Mouse (Mus musculus): ENCODE measurements at regions not wholly inside any gene's neighbourhood (a gene's known extent, or its start where the extent isn't known, plus 50 kb on each side); places are given as distances from the start of the nearest gene placed in this dataset.
A peak's percentile ranks its signal among the peaks of the same experiment; 100 is the strongest.

DNA sequence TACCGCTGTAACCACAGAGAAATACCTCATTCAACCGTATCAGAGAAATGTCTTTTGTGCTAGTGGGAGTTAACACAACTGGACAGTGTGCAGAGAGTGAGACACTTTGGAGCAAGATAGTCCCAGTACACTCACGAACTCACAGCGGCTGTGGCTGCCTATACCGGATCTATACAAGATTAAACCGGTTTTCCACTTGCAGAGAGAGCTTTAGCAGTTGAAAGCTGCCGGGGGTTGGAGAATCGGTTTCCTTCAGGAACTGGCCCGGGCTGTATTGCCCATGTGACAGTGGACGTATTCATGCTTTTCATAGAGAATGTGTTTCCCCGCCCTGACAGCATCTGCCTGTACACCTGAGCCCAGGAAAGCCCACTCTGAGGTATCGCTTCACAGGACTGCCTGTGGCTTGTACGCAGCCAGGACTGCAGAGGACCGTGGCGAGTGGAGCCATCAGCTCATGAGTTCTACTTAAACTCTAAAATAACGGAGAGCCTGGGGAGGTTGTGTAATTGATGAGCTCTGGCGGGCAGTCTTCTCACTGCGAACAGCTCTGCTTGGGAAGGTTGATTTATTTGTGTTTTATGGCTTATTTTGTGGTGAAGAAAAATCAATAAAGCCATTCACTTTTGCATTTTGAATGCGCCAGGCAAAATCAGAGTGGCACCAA, 602.8 kb downstream of the Plekhb2 start:
- Histone ChIP-seq H3K4me3 (replicated peaks; ENCODE audit: low read length) (no peak overlapping the region), H3K27me3 (ENCODE audit: insufficient read depth, low read length) (peaks cover 10% of the 10 kb centered on the region; the same call in 1 of the 2 replicates), H3K4me1 (replicated peaks; ENCODE audit: low read depth, low read length) (peaks cover 6% of the 10 kb centered on the region), H3K36me3 (ENCODE audit: insufficient read depth, low read length) (no peaks in the 10 kb centered on the region), H3K9me3 (ENCODE audit: low read length) (no peaks in the 10 kb centered on the region)
- TF ChIP-seq CTCF (conservative IDR thresholded peaks at IDR 0.05; ENCODE audit: low read length) (no peak), POU5F1 (IDR thresholded peaks at IDR 0.05; ENCODE audit: borderline replicate concordance, low read length) (no peak), NANOG (IDR thresholded peaks at IDR 0.05; ENCODE audit: borderline replicate concordance, low read length) (no peak)

DNA sequence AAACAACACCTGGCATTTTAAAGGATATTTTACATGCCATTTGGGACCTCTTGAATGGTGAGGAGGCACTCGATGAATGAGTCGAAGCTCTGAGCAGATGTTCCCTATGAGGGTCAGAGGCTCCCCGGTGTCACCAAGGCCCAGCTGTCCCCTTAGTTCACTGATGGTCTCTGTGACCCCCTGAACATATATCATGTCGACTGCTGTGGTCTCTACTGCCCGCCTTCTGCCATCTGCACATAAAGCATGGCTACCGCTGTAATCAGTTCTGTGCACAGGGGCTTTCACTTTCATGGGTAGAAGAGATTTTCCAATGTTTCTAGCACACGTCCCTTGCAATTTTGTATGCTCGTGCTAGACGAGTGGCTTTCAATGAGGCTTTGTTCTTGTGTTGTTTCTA, 607.8 kb downstream of the Plekhb2 start:
- no peak for TF ChIP-seq POU5F1 (IDR thresholded peaks at IDR 0.05; ENCODE audit: borderline replicate concordance, low read length)
- no peak for TF ChIP-seq CTCF (conservative IDR thresholded peaks at IDR 0.05; ENCODE audit: low read length)
- Histone ChIP-seq H3K36me3 (ENCODE audit: insufficient read depth, low read length) (no peaks in the 10 kb centered on the region), H3K27me3 (ENCODE audit: insufficient read depth, low read length) (peaks cover 10% of the 10 kb centered on the region; the same call in 1 of the 2 replicates), H3K4me3 (replicated peaks; ENCODE audit: low read length) (no peak overlapping the region), H3K9me3 (ENCODE audit: low read length) (no peaks in the 10 kb centered on the region), H3K4me1 (replicated peaks; ENCODE audit: low read depth, low read length) (peaks cover 1% of the 10 kb centered on the region; the same call in 1 of the 2 replicates)

DNA sequence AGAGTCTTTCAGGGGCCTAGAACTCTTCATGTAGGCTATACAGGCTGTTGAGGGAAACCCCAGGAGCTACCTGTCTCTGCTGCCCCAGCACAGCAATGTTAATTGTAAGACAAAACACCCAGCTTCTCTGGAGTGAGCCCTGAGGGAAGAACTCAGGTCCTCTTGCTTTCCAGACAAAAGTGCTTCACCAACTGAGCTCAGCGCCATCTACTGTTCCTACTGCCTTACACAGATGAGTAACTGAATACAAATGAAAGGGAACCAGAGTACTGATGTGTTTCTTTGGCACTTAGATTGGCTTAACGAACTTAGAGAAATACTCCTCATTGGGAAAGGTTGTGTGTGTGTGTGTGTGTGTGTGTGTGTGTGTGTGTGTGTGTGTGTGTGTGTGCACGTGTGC, 603.1 kb upstream of the Hs6st1 start:
- TF ChIP-seq POU5F1 (IDR thresholded peaks at IDR 0.05; ENCODE audit: borderline replicate concordance, low read length), result no peak
- no peak for TF ChIP-seq NANOG (IDR thresholded peaks at IDR 0.05; ENCODE audit: borderline replicate concordance, low read length)
- TF ChIP-seq CTCF (conservative IDR thresholded peaks at IDR 0.05; ENCODE audit: low read length), result peak; percentile 12; the same call in 1 of the 2 replicates

DNA sequence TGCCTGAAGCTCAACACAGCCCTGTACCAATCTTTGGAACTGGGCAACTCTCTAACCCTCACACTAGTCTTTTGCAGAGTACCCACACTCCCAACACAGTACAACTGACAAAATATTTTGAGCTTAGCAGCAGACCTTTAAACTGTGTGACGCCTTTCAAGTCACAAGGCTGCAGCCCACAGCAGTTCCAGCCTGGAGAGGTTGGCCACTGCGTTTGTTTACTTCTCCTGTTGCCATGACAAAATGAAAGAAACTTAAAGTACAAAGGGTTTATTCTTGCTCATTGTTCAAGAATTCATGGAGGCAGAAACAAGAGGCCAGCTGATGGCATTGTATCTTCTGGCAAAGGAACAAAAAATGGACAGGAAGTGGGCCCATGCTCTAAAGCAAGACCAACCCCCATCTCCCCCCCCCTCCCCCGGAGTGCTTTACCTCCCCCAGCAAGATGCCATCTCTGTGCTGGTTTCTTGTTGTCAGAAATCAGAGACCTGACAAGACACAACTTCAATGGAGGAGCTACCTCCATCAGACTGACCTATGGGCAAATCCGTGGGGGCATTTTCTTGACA, 598.9 kb upstream of the Hs6st1 start:
- no peaks in the 10 kb centered on the region for H3K27me3 ChIP-seq (ENCODE audit: insufficient read depth, low read length)
- TF ChIP-seq POU5F1 (IDR thresholded peaks at IDR 0.05; ENCODE audit: borderline replicate concordance, low read length), result no peak
- no peak for TF ChIP-seq CTCF (conservative IDR thresholded peaks at IDR 0.05; ENCODE audit: low read length)
- TF ChIP-seq NANOG (IDR thresholded peaks at IDR 0.05; ENCODE audit: borderline replicate concordance, low read length), result no peak
- H3K36me3 ChIP-seq (ENCODE audit: insufficient read depth, low read length), result no peaks in the 10 kb centered on the region
- H3K4me3 ChIP-seq (replicated peaks; ENCODE audit: low read length), result no peak overlapping the region
- peaks cover 21% of the 10 kb centered on the region for H3K9me3 ChIP-seq (ENCODE audit: low read length)
- H3K4me1 ChIP-seq (replicated peaks; ENCODE audit: low read depth, low read length), result no peaks in the 10 kb centered on the region

More for the DNA sequence above, 603.1 kb upstream of the Hs6st1 start:
- Histone ChIP-seq H3K36me3 (ENCODE audit: insufficient read depth, low read length) (no peaks in the 10 kb centered on the region), H3K9me3 (ENCODE audit: low read length) (peaks cover 7% of the 10 kb centered on the region; the same call in 1 of the 2 replicates), H3K4me1 (replicated peaks; ENCODE audit: low read depth, low read length) (no peaks in the 10 kb centered on the region), H3K4me3 (replicated peaks; ENCODE audit: low read length) (no peak overlapping the region), H3K27me3 (ENCODE audit: insufficient read depth, low read length) (no peaks in the 10 kb centered on the region)

DNA sequence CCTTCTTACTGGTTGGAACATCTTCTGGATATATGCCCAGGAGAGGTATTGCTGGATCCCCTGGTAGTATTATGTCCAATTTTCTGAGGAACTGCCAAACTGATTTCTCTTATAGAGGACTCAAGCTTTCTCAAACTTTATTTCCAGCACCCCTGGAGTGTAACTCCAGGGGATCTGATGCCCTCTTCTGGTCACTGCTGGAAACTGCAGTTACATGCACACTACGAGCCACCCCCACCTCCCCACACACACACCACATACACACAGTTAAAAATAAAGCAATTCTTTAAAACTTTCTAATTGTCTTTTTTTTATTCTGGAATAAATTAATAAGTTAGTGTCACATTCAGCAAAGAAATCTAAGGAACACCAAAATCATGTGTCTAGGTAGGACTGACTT, 589.9 kb upstream of the Hs6st1 start:
- H3K9me3 ChIP-seq (ENCODE audit: low read length), result peaks cover 22% of the 10 kb centered on the region
- H3K4me3 ChIP-seq (replicated peaks; ENCODE audit: low read length), result no peak overlapping the region
- H3K36me3 ChIP-seq (ENCODE audit: insufficient read depth, low read length), result no peaks in the 10 kb centered on the region
- H3K27me3 ChIP-seq (ENCODE audit: insufficient read depth, low read length), result no peaks in the 10 kb centered on the region
- no peaks in the 10 kb centered on the region for H3K4me1 ChIP-seq (replicated peaks; ENCODE audit: low read depth, low read length)
- no peak for TF ChIP-seq NANOG (IDR thresholded peaks at IDR 0.05; ENCODE audit: borderline replicate concordance, low read length)
- no peak for TF ChIP-seq POU5F1 (IDR thresholded peaks at IDR 0.05; ENCODE audit: borderline replicate concordance, low read length)
- TF ChIP-seq CTCF (conservative IDR thresholded peaks at IDR 0.05; ENCODE audit: low read length), result peak; percentile 52

DNA sequence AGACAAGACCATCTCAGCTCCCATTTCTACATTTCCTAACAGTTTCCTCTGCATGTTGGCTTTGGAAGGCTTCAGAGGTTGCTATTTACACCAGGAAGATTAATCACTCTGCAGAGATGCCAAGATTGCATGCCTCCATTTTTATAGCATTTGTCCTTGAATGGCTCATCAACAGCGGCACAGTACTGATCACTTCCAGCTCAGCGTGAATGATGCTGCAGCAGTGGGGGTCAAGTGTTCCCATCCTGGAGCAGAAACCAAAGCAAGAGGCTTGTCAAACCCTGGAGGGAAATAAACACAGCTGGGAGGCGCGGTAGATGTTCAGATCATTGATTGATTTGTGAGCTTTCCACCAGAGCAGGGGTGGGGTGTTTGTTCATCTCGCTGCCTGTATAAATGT, 572.2 kb upstream of the Hs6st1 start:
- no peaks in the 10 kb centered on the region for H3K27me3 ChIP-seq (ENCODE audit: insufficient read depth, low read length)
- no peaks in the 10 kb centered on the region for H3K4me1 ChIP-seq (replicated peaks; ENCODE audit: low read depth, low read length)
- no peak overlapping the region for H3K4me3 ChIP-seq (replicated peaks; ENCODE audit: low read length)
- TF ChIP-seq NANOG (IDR thresholded peaks at IDR 0.05; ENCODE audit: borderline replicate concordance, low read length) (no peak), POU5F1 (IDR thresholded peaks at IDR 0.05; ENCODE audit: borderline replicate concordance, low read length) (no peak), CTCF (conservative IDR thresholded peaks at IDR 0.05; ENCODE audit: low read length) (no peak)
- H3K36me3 ChIP-seq (ENCODE audit: insufficient read depth, low read length), result no peaks in the 10 kb centered on the region
- H3K9me3 ChIP-seq (ENCODE audit: low read length), result no peaks in the 10 kb centered on the region

DNA sequence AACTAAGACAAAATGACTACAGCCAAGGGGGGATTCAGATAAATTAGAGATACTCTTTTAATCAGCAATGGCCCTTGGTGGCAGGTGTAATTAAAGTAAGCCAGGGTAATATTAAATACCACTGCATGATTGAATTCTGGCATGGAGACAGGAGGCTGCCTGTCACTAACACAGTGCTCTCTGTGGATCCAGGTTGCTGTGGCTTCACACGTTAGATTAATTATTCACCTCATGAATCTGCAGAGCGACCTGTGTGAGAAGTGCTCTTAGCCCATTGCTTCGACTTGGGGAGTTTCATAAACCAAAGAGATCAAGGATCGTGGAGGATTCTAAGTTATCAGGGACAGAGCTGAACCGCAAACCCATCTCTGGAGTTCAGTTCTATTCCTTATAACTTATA, 545.2 kb upstream of the Hs6st1 start:
- Histone ChIP-seq H3K27me3 (ENCODE audit: insufficient read depth, low read length) (no peaks in the 10 kb centered on the region), H3K4me3 (replicated peaks; ENCODE audit: low read length) (no peak overlapping the region), H3K9me3 (ENCODE audit: low read length) (no peaks in the 10 kb centered on the region), H3K36me3 (ENCODE audit: insufficient read depth, low read length) (no peaks in the 10 kb centered on the region), H3K4me1 (replicated peaks; ENCODE audit: low read depth, low read length) (peaks cover 5% of the 10 kb centered on the region; the same call in 1 of the 2 replicates)
- TF ChIP-seq POU5F1 (IDR thresholded peaks at IDR 0.05; ENCODE audit: borderline replicate concordance, low read length), result no peak
- TF ChIP-seq NANOG (IDR thresholded peaks at IDR 0.05; ENCODE audit: borderline replicate concordance, low read length), result no peak
- TF ChIP-seq CTCF (conservative IDR thresholded peaks at IDR 0.05; ENCODE audit: low read length), result no peak

DNA sequence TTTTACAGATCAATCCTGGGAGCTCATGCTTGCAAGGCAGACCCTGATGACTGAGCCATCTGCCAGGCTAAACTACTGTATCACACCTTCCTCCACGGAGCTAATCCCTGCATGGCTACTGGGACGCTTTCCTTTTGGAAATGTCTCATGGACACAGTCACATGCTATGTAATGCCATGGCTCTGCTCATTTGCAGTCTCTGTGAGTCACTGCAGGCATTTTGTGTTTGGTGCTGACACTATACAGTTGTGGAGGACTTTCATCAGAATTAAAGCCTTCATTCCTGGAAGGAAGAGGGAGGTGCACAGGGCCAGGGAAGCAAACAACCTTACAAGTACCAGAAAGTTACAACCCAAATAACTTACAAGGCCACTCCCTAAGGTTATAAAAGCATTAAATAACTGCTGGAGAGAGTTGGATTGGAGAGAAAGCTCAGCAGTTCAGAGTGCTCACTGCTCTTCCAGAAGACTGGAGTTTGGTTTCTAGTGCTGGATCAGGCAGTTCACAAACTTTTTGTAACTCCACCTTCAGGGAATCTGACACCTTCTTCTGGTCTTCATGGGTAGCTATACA, 544.3 kb upstream of the Hs6st1 start:
- H3K27me3 ChIP-seq (ENCODE audit: insufficient read depth, low read length), result no peaks in the 10 kb centered on the region
- no peak for TF ChIP-seq NANOG (IDR thresholded peaks at IDR 0.05; ENCODE audit: borderline replicate concordance, low read length)
- no peak for TF ChIP-seq CTCF (conservative IDR thresholded peaks at IDR 0.05; ENCODE audit: low read length)
- TF ChIP-seq POU5F1 (IDR thresholded peaks at IDR 0.05; ENCODE audit: borderline replicate concordance, low read length), result no peak

More for the DNA sequence above, 544.3 kb upstream of the Hs6st1 start:
- peaks cover 5% of the 10 kb centered on the region; the same call in 1 of the 2 replicates for H3K4me1 ChIP-seq (replicated peaks; ENCODE audit: low read depth, low read length)
- H3K9me3 ChIP-seq (ENCODE audit: low read length), result no peaks in the 10 kb centered on the region
- no peak overlapping the region for H3K4me3 ChIP-seq (replicated peaks; ENCODE audit: low read length)
- H3K36me3 ChIP-seq (ENCODE audit: insufficient read depth, low read length), result no peaks in the 10 kb centered on the region

Data from E14TG2a.4 (cell line).